Comparison of ENCODE assay signal across 8 mouse cellular contexts in genomic region chr12:102422065-102422464, GRCm38 (mm10). TPM values are rescaled to one million over a fixed set of nuclear protein-coding genes. Genes with fewer than 3 reads are reported as not detected.
DNase-seq lines count a peak whose midpoint lies in the region; ATAC-seq lines count a peak whose summit lies in the region.

No protein-coding gene starts in this region.

- H3K4me1 ChIP-seq in hindbrain, embryonic 13.5 days (replicated peaks): peaks cover 4% of the 10 kb centered on the region; the same call in 1 of the 2 replicates
- peaks cover 4% of the 10 kb centered on the region for H3K4me1 ChIP-seq in midbrain, embryonic 13.5 days (replicated peaks)

- DNase-seq in urinary bladder, postnatal 14 days (ENCODE audit: low spot score): peak; percentile 56
- no peak for DNase-seq in urinary bladder, postnatal 10 days (ENCODE audit: low spot score)
- DNase-seq in heart, adult 18-20 months: peak; percentile 79 to 88
- peak; percentile 70 for DNase-seq in kidney, postnatal 14 days
- DNase-seq in skeletal muscle tissue, adult 2 months (ENCODE audit: low read depth, low spot score): peak; percentile 56
- no peak for DNase-seq in ovary, adult 18-20 months (ENCODE audit: low spot score)

- WGBS in hindbrain, embryonic 13.5 days: 89% methylated on average over 6 of the region's 6 CpGs
- WGBS in midbrain, embryonic 13.5 days: 89% methylated on average over 6 of the region's 6 CpGs

- no peak overlapping the region for H3K4me3 ChIP-seq in hindbrain, embryonic 13.5 days
- H3K4me3 ChIP-seq in midbrain, embryonic 13.5 days (replicated peaks): no peak overlapping the region

- H3K9ac ChIP-seq in hindbrain, embryonic 13.5 days: no peak overlapping the region
- H3K9ac ChIP-seq in midbrain, embryonic 13.5 days (replicated peaks): no peak overlapping the region

- H3K4me2 ChIP-seq in hindbrain, embryonic 13.5 days: no peak overlapping the region
- no peak overlapping the region for H3K4me2 ChIP-seq in midbrain, embryonic 13.5 days (replicated peaks)

- peaks cover 25% of the 10 kb centered on the region for H3K36me3 ChIP-seq in hindbrain, embryonic 13.5 days
- peaks cover 23% of the 10 kb centered on the region for H3K36me3 ChIP-seq in midbrain, embryonic 13.5 days

- H3K27ac ChIP-seq in hindbrain, embryonic 13.5 days: no peak overlapping the region
- no peak overlapping the region for H3K27ac ChIP-seq in midbrain, embryonic 13.5 days

- no peaks in the 10 kb centered on the region for H3K9me3 ChIP-seq in hindbrain, embryonic 13.5 days
- H3K9me3 ChIP-seq in midbrain, embryonic 13.5 days: 0 out of 2 replicates have a peak, but pooled peaks cover 4% of the 10 kb centered on the region

- H3K27me3 ChIP-seq in hindbrain, embryonic 13.5 days: no peaks in the 10 kb centered on the region
- no peaks in the 10 kb centered on the region for H3K27me3 ChIP-seq in midbrain, embryonic 13.5 days

- no peak for ATAC-seq in hindbrain, embryonic 13.5 days (ENCODE audit: low FRiP score)
- ATAC-seq in midbrain, embryonic 13.5 days: no peak

RNA-seq across cellular contexts. Expression of gene Lgmn, which starts 17.5 kb away (rescaled TPM):
- total RNA-seq in heart, adult 18-20 months (2021): 10 to 100 TPM; 60.6 to 61.5 TPM
- 83.9 and 89.2 TPM in 2 replicates for polyA plus RNA-seq in hindbrain, embryonic 13.5 days (2015; fragmentation: Nextera tagmentation; extraction: Ambion mirVana)
- 55.9 and 64.7 TPM in 2 replicates for polyA plus RNA-seq in midbrain, embryonic 13.5 days (2015; fragmentation: Nextera tagmentation; extraction: Ambion mirVana)

RNA-seq across cellular contexts. Expression of gene Golga5, which starts 46.9 kb away (rescaled TPM):
- 10 to 100 TPM; 25.7 to 28.3 TPM for total RNA-seq in heart, adult 18-20 months (2021)
- polyA plus RNA-seq in hindbrain, embryonic 13.5 days (2015; fragmentation: Nextera tagmentation; extraction: Ambion mirVana): 30.1 and 30.2 TPM in 2 replicates
- polyA plus RNA-seq in midbrain, embryonic 13.5 days (2015; fragmentation: Nextera tagmentation; extraction: Ambion mirVana): 31.7 and 32.3 TPM in 2 replicates

Comparison
In these comparisons a context has a peak if more than half of its experiments do, and no peak if none do; other contexts are left out.
1. DNase-seq: peak in urinary bladder, postnatal 14 days (single experiment), heart, adult 18-20 months (2 of 2), kidney, postnatal 14 days (single experiment) and skeletal muscle tissue, adult 2 months (single experiment); none in urinary bladder, postnatal 10 days (single experiment) and ovary, adult 18-20 months (single experiment).